Mouse (Mus musculus) forebrain, postnatal 0 days (tissue): ENCODE data around the gene Agpat2. TPM values are rescaled to one million over a fixed set of nuclear protein-coding genes. Genes with fewer than 3 reads are reported as not detected.
A peak's percentile ranks its signal among the peaks of the same experiment; 100 is the strongest.

ENCODE experiments used
- ATAC-seq: fragments of 200-750 bp; cut with Nextera tagmentation; 2 replicates; pipeline ENCODE4 v1.8.0; 2017; ENCODE audit warnings: mild to moderate bottlenecking, moderate library complexity
- DNase-seq: peaks from one replicate; pipeline ENCODE4 v3.0.0-alpha.2; 2015
- H3K27ac ChIP-seq: fragments of 300-500 bp; sonication (generic); 2 replicates; pipeline ENCODE4 v1.5.1; 2014; ENCODE audit warnings: low read depth, mild to moderate bottlenecking, antibody characterized with exemption, low read length, moderate library complexity, mixed read lengths
- H3K27me3 ChIP-seq: fragments of 300-500 bp; sonication (generic); 2 replicates; pipeline ENCODE4 v1.6.1; 2014; ENCODE audit warnings: mild to moderate bottlenecking, low read length, mixed read lengths; ENCODE audit not compliant: insufficient read depth
- H3K36me3 ChIP-seq: fragments of 300-500 bp; sonication (generic); 2 replicates; pipeline ENCODE4 v1.6.1; 2014; ENCODE audit warnings: mild to moderate bottlenecking, moderate library complexity; ENCODE audit not compliant: insufficient read depth
- H3K4me1 ChIP-seq: fragments of 300-500 bp; sonication (generic); 2 replicates; pipeline ENCODE4 v1.6.1; 2014; ENCODE audit warnings: antibody characterized with exemption; ENCODE audit not compliant: insufficient read depth
- H3K4me2 ChIP-seq: fragments of 300-500 bp; sonication (generic); 2 replicates; pipeline ENCODE4 v1.6.1; 2014; ENCODE audit warnings: low read depth, mild to moderate bottlenecking, moderate library complexity
- H3K4me3 ChIP-seq: fragments of 300-500 bp; sonication (generic); 2 replicates; pipeline ENCODE4 v1.5.1; 2014; ENCODE audit warnings: low read depth, low read length, mixed read lengths
- H3K9ac ChIP-seq: fragments of 300-500 bp; sonication (generic); 2 replicates; pipeline ENCODE4 v1.6.1; 2014; ENCODE audit warnings: mild to moderate bottlenecking
- H3K9me3 ChIP-seq: fragments of 300-500 bp; sonication (generic); 2 replicates; pipeline ENCODE4 v1.6.1; 2016; ENCODE audit warnings: low read length
- CTCF ChIP-seq: sonication (generic); IDR thresholded peaks from 2 replicates; pipeline ENCODE4 v1.5.1; 2016; ENCODE audit warnings: antibody characterized with exemption, control low read depth, low read depth
- WGBS: fragments of 180-500 bp; shearing (Covaris S2); extraction: QIAGEN DNeasy Blood & Tissue Kit; methylation state at CpG from one replicate; pipeline ENCODE4 v1.1.7; 2014; 5-methylcytosine and 5-hydroxymethylcytosine counted together
- polyA plus RNA-seq: library from polyadenylated mRNA; unstranded; fragments of >200 nt; fragmentation: Nextera tagmentation; extraction: Ambion mirVana; gene quantifications from 2 replicates; pipeline ENCODE4 v1.2.1, GENCODE M21; 2015
- total RNA-seq: library from RNA; depleted of rRNA; stranded (reverse); fragments of >200 nt; gene quantifications from 2 replicates; pipeline ENCODE4 v1.2.3, GENCODE M21; 2014

The Agpat2 gene
- total and polyA plus RNA-seq, 2 experiments from 2014 or later, result 6.2 to 10.0 TPM

DNA sequence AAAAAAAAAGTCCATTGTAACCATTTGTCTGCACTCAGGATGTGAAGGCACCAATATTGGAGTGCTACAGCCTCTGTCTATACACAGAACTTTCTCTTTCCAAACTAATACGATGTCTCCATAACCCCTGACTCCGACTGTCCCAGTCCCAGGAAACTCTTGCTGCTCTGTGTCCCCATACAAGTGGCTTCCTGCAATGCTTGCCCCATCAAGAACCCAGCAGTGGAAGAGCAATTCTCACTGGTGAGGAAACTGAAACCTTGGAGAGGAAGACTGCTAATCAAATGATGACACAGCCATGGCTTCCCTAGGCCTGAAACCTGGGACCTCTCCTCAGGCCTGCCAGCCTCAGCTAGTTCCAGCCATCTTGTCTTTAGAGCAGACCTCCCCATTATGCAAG is 6.4 kb downstream of the Agpat2 start:
- DNase-seq (no peak), ATAC-seq (no peak)
- H3K27me3 ChIP-seq, result peaks cover under 1% of the 10 kb centered on the region; the same call in 1 of the 2 replicates
- no peak overlapping the region for H3K27ac ChIP-seq
- H3K4me2 ChIP-seq, result no peak overlapping the region
- no peak for TF ChIP-seq CTCF
- no peaks in the 10 kb centered on the region for H3K36me3 ChIP-seq
- H3K4me3 ChIP-seq, result no peak overlapping the region
- H3K9ac ChIP-seq, result no peak overlapping the region
- no peaks in the 10 kb centered on the region for H3K9me3 ChIP-seq
- WGBS, result 91% methylated on average over 2 of the region's 2 CpGs
- H3K4me1 ChIP-seq, result no peaks in the 10 kb centered on the region

DNA sequence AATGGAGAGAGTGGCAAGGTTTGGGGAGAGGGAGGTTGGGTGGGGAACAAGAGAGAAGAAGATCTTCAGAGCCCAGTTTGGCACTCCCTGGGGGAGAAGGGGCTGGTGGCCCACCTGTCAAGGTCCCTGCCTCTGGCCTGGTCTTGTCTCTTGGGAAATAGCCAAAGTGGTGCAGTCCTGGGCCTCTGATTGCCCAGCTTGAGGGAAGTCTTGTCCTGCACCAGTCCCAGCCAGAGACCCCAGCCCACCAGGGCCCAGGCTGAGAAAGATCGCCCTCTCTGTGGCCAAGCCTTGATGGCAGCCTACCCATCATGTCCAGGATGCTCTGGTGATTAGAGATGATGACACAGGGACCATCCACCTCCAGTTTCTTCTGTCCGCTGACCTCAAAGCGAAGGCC is 7.3 kb downstream of the Agpat2 start:
- ATAC-seq (no peak), DNase-seq (no peak)
- H3K9ac ChIP-seq, result no peak overlapping the region
- H3K27me3 ChIP-seq, result no peaks in the 10 kb centered on the region
- TF ChIP-seq CTCF, result no peak
- H3K9me3 ChIP-seq, result no peaks in the 10 kb centered on the region
- H3K4me1 ChIP-seq, result no peaks in the 10 kb centered on the region
- 92% methylated on average over 3 of the region's 3 CpGs for WGBS
- no peak overlapping the region for H3K27ac ChIP-seq
- no peak overlapping the region for H3K4me2 ChIP-seq
- H3K4me3 ChIP-seq, result no peak overlapping the region
- H3K36me3 ChIP-seq, result no peaks in the 10 kb centered on the region

DNA sequence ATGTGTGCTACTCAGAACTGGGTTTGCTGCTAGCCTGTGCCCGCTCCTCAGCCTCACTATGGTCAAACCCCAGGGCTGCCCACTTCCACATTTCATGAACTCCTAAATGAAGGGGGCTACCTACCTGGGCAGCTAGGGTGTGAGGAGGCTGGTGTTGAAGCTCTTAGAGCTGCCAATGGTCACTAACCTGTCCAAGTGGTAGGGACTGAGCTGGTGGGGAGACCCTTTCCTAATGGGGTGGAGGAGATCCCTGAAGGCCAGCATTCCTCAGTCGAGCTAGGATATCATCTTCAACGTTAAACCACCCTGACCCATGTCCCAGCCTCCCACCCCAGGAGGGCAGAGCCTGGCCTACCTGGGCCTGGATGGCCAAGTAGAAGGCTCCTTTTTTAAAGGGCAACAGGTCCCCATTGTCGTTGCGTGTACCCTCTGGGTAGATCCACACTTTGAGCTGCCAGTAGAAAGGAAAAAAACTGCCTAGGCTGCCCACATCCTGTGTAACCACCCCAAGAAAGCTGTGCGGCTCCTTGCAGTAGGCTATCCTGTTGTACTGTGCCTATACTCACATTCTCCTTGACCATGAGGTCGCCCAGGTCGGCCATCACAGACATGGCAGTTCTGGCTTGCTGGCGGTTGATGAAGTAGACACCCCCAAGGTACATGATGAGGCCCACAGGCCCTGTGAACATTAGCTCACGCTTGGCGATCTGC is 8.3 kb downstream of the Agpat2 start:
- H3K36me3 ChIP-seq, result no peaks in the 10 kb centered on the region
- DNase-seq (no peak), ATAC-seq (no peak)
- no peak for TF ChIP-seq CTCF
- H3K4me1 ChIP-seq, result no peaks in the 10 kb centered on the region
- H3K27me3 ChIP-seq, result no peaks in the 10 kb centered on the region
- 87% methylated on average over 11 of the region's 11 CpGs for WGBS
- no peak overlapping the region for H3K4me3 ChIP-seq
- H3K9me3 ChIP-seq, result no peaks in the 10 kb centered on the region
- H3K4me2 ChIP-seq, result no peak overlapping the region
- no peak overlapping the region for H3K9ac ChIP-seq
- H3K27ac ChIP-seq, result no peak overlapping the region

DNA sequence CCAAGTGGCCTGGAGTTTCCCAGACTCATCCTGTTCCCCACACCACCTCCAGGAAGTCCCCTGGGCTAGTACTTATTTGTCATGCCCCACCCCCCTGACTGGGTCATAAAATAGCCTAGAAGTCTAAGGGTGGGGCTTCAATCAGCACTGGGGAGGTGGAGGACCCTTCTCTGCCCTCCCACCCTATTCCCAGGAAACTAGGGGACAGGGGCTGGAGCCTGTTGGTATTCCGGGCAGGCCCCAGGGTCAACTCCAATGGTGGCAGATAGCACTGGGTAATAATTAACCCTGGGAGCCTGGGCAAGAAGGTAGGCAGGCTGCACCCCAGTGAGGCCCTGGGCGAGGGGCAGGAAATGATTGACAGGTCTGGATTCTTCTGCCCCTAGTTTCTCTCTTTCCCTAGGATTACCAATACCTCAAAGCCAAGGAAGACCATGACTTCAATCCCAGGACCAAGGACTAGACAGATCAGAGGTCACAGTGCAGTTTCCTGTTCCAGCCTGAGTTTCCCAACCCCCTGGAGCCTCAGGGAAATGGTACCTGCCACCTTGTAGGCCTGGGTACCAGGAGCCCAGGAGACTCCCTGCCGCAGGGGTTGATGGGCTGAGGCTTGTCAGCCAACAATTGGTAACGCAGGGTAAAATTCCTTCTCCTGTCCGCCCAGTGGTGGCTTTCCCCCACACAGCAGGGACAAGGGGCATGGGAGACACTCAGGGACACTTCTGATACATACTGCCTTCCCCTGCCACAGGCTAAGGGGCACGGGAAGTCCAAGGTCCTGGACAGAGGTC is 9.1 kb downstream of the Agpat2 start:
- Histone ChIP-seq H3K4me2 (no peak overlapping the region), H3K36me3 (no peaks in the 10 kb centered on the region), H3K9me3 (no peaks in the 10 kb centered on the region), H3K4me3 (no peak overlapping the region), H3K4me1 (no peaks in the 10 kb centered on the region), H3K27me3 (no peaks in the 10 kb centered on the region), H3K27ac (no peak overlapping the region), H3K9ac (no peak overlapping the region)
- 86% methylated on average over 6 of the region's 6 CpGs for WGBS
- no peak for TF ChIP-seq CTCF
- ATAC-seq (no peak), DNase-seq (no peak)

DNA sequence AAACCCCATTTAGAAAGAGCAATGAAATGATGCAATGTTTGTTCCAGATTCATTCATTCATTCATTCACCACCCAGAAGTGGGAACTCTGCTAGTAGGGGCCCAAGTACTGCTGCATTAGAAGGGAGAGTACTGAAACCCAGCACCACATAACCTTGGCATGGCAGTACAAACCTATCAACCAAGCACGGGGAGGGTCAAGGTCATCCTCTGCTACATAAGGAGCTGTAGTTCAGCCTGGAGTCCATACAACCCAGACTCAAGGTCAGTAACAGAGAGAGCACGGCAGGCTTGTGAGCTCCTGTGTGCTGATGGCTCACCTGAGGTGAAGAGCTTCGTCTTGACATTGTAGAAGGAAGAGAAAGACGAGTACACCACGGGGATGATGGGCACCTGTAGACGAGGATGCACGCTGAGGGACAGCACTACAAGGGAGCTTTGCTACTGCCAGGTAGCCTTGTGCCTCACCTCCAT is 9.7 kb downstream of the Agpat2 start:
- ATAC-seq, result no peak
- no peak overlapping the region for H3K9ac ChIP-seq
- WGBS, result 96% methylated on average over 7 of the region's 7 CpGs

DNA sequence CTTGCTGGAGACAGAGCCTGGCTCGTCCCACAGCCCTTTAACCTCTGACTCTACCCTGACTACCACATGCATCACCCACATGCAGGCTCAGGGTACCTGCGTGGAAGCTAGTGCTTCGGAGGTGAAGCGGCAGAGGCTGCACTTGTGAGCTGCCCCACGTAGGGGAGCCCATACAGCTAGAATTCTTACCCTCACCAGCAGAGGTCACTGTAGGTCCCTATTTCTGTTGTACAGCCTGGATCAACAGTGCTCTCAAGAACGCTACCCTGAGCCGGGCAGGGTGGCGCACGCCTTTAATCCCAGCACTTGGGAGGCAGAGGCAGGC is 10.2 kb downstream of the Agpat2 start:
- Histone ChIP-seq H3K4me1 (no peaks in the 10 kb centered on the region), H3K9me3 (no peaks in the 10 kb centered on the region), H3K9ac (no peak overlapping the region), H3K4me2 (no peak overlapping the region), H3K27ac (no peak overlapping the region), H3K36me3 (no peaks in the 10 kb centered on the region), H3K27me3 (no peaks in the 10 kb centered on the region), H3K4me3 (no peak overlapping the region)
- peak; percentile 43 for TF ChIP-seq CTCF
- no peak for DNase-seq
- WGBS, result 66% methylated on average over 9 of the region's 9 CpGs
- ATAC-seq, result no peak

More for the DNA sequence above, 9.7 kb downstream of the Agpat2 start:
- H3K4me3 ChIP-seq, result no peak overlapping the region
- no peak for DNase-seq
- no peaks in the 10 kb centered on the region for H3K4me1 ChIP-seq
- H3K36me3 ChIP-seq, result no peaks in the 10 kb centered on the region
- no peak overlapping the region for H3K4me2 ChIP-seq
- no peaks in the 10 kb centered on the region for H3K9me3 ChIP-seq
- no peak overlapping the region for H3K27ac ChIP-seq
- no peaks in the 10 kb centered on the region for H3K27me3 ChIP-seq
- TF ChIP-seq CTCF, result no peak

DNA sequence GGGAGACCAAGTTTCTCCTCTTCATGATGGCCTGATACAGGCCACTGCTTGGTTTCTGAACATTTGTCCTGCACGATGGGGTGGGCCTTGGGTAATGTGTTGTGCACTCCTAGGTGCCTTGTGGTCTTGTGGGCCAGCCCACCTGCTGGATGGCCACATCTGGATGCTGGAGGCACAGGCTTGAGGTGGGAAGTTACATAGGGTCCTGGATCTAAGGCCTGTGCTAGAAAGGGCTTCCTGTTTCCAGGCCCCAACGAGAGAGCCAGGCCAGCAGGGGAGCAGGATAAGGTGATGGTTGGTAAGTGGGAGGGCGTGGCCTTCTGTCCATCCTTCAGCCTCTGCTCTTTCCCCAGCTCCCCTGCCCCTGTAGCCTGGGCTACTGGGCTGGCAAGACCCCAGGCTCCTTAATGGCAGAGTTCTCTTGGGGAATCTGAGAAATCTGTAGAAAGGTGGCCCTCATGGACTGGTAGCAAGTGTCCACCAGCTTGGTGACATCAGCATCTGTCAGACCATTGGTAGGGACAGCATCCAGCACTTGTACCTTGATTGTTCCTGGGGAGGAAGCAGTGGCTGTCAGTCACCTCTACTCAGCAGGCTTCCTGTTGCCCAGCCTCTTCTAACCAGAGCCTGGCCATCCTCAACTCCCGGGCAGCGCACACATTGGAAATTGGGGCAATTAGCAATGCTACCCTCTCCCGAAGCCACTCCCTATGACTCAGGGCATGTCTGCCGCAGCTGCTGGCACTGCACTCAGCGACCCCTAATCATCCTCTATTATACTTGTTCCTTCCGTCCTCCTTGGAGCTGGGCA is 10.8 kb downstream of the Agpat2 start:
- ATAC-seq (no peak), DNase-seq (no peak)
- Histone ChIP-seq H3K9ac (no peak overlapping the region), H3K4me3 (no peak overlapping the region), H3K4me2 (no peak overlapping the region), H3K4me1 (no peaks in the 10 kb centered on the region), H3K27ac (no peak overlapping the region), H3K27me3 (no peaks in the 10 kb centered on the region), H3K36me3 (no peaks in the 10 kb centered on the region), H3K9me3 (no peaks in the 10 kb centered on the region)
- TF ChIP-seq CTCF, result no peak
- WGBS, result 66% methylated on average over 9 of the region's 9 CpGs
